Mouse (Mus musculus) ES-Bruce4 (cell line): ENCODE measurements around the gene Ugt1a7c.

ENCODE experiments used
- CTCF ChIP-seq: IDR thresholded peaks from one replicate; pipeline ENCODE4 v1.8.1; 2011; ENCODE audit warnings: low read depth, low read length
- POLR2A ChIP-seq: IDR thresholded peaks from one replicate; pipeline ENCODE4 v1.8.1; 2011; ENCODE audit warnings: low read length; ENCODE audit not compliant: insufficient read depth

DNA sequence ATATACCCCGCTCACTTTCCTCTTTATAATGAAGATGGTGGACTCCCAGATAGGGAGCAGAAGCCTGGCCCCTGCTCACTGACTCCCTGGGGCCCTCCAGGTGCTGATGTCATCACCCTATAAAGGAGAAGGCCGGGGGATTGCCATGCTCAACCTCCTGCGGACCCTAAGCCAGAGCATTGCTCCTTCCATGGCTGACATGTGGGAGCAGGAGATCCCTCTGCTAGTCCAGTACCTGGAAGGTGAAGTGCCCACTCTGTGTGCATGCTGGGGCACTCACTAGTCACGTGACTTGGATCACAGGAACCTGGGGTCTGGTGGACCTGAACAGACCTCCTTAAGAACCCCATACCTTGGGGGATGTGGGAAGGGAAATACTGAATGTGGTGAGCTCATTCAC is 145.7 kb downstream of the Ugt1a7c start:
- TF ChIP-seq CTCF (no peak), POLR2A (no peak)
